ENCODE assay signal across 20 mouse cellular contexts in the genomic region with DNA sequence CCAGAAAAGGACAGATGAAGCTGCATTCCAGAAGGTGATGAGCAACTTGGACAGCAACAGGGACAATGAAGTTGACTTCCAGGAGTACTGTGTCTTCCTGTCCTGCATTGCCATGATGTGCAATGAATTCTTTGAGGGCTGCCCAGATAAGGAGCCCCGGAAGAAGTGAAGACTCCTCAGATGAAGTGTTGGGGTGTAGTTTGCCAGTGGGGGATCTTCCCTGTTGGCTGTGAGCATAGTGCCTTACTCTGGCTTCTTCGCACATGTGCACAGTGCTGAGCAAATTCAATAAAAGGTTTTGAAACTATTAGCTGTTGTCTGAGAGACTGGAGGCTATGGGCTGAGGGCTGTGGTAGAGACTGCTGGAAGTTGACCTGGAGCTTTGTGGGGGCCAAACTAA. TPM values are rescaled to one million over a fixed set of nuclear protein-coding genes. Genes with fewer than 3 reads are reported as not detected.
DNase-seq lines count a peak whose midpoint lies in the region; ATAC-seq lines count a peak whose summit lies in the region.
"Had no signal": no experiment of that assay in that cellular context is flagged by ENCODE, and none has a peak within 500 bp of the region (broad histone marks: within the 10 kb centered on the region; RNA-seq: fewer than 3 reads in every experiment).

No protein-coding gene starts in this region.

- WGBS in kidney, embryonic 16.5 days: 79% methylated on average over 2 of the region's 2 CpGs
- WGBS in embryonic facial prominence, embryonic 10.5 days: 76% methylated on average over 2 of the region's 2 CpGs
- WGBS in embryonic facial prominence, embryonic 15.5 days: 48% methylated on average over 2 of the region's 2 CpGs
- 45% methylated on average over 2 of the region's 2 CpGs for WGBS in limb, embryonic 15.5 days
- 74% methylated on average over 2 of the region's 2 CpGs for WGBS in liver, embryonic 11.5 days
- WGBS in heart, embryonic 11.5 days (ENCODE audit: insufficient replicate concordance): 84% methylated on average over 2 of the region's 2 CpGs

- DNase-seq in kidney, postnatal 4 days: no peak
- no peak for DNase-seq in embryonic facial prominence, embryonic 10.5 days (ENCODE audit: low spot score)
- no peak for DNase-seq in left cerebral cortex, adult 11 months (ENCODE audit: low spot score)
- DNase-seq in liver, embryonic 11.5 days (ENCODE audit: low spot score): no peak
- DNase-seq: adrenal gland, adult 2 months; cerebellum, adult 11 months; forebrain, postnatal 0 days; kidney, postnatal 36 days; right cerebral cortex, postnatal 14 days; thymus, adult 2 months had no signal

- no peaks in the 10 kb centered on the region for H3K27me3 ChIP-seq in kidney, embryonic 16.5 days (ENCODE audit: insufficient read depth, low read length)
- no peaks in the 10 kb centered on the region for H3K27me3 ChIP-seq in embryonic facial prominence, embryonic 10.5 days (replicated peaks; ENCODE audit: low read depth, poor library complexity, severe bottlenecking)
- H3K27me3 ChIP-seq in embryonic facial prominence, embryonic 15.5 days: no peaks in the 10 kb centered on the region
- no peaks in the 10 kb centered on the region for H3K27me3 ChIP-seq in limb, embryonic 15.5 days
- H3K27me3 ChIP-seq in liver, embryonic 11.5 days (replicated peaks; ENCODE audit: control insufficient read depth, insufficient read depth, low read length): no peaks in the 10 kb centered on the region
- H3K27me3 ChIP-seq in heart, embryonic 11.5 days (ENCODE audit: control insufficient read depth, insufficient read depth, low read length): 0 out of 2 replicates have a peak, but pooled peaks cover 3% of the 10 kb centered on the region
- H3K27me3 ChIP-seq: liver, embryonic 12.5 days; midbrain, embryonic 13.5 days had no signal

- H3K27ac ChIP-seq in kidney, embryonic 16.5 days (ENCODE audit: low read length): peak overlapping the region; percentile 44; the same call in 1 of the 2 replicates
- peak overlapping the region; percentile 73 for H3K27ac ChIP-seq in embryonic facial prominence, embryonic 10.5 days (replicated peaks)
- peak overlapping the region; percentile 92 for H3K27ac ChIP-seq in embryonic facial prominence, embryonic 15.5 days (replicated peaks)
- H3K27ac ChIP-seq in limb, embryonic 15.5 days: peak overlapping the region; percentile 91
- no peak overlapping the region for H3K27ac ChIP-seq in liver, embryonic 11.5 days (ENCODE audit: low read depth, low read length)
- no peak overlapping the region for H3K27ac ChIP-seq in heart, embryonic 11.5 days (ENCODE audit: low read depth, low read length)
- H3K27ac ChIP-seq: heart, embryonic 10.5 days; hindbrain, postnatal 0 days; liver, embryonic 12.5 days; midbrain, embryonic 13.5 days had no signal

- peaks cover 18% of the 10 kb centered on the region for H3K4me1 ChIP-seq in kidney, embryonic 16.5 days (ENCODE audit: insufficient read depth, low read length)
- peaks cover 39% of the 10 kb centered on the region for H3K4me1 ChIP-seq in embryonic facial prominence, embryonic 10.5 days
- H3K4me1 ChIP-seq in embryonic facial prominence, embryonic 15.5 days: peaks cover 63% of the 10 kb centered on the region
- peaks cover 51% of the 10 kb centered on the region for H3K4me1 ChIP-seq in limb, embryonic 15.5 days
- H3K4me1 ChIP-seq in liver, embryonic 11.5 days (replicated peaks; ENCODE audit: control insufficient read depth, insufficient read depth, low read length): no peaks in the 10 kb centered on the region
- peaks cover 5% of the 10 kb centered on the region; the same call in 1 of the 2 replicates for H3K4me1 ChIP-seq in heart, embryonic 11.5 days (ENCODE audit: control insufficient read depth, insufficient read depth, low read length)
- H3K4me1 ChIP-seq: midbrain, embryonic 13.5 days had no signal

- H3K4me2 ChIP-seq in kidney, embryonic 16.5 days (replicated peaks; ENCODE audit: low read depth, low read length): no peak overlapping the region
- H3K4me2 ChIP-seq in embryonic facial prominence, embryonic 15.5 days (replicated peaks): no peak overlapping the region
- no peak overlapping the region for H3K4me2 ChIP-seq in limb, embryonic 15.5 days
- H3K4me2 ChIP-seq in liver, embryonic 11.5 days: no peak overlapping the region
- no peak overlapping the region for H3K4me2 ChIP-seq in heart, embryonic 11.5 days
- H3K4me2 ChIP-seq: liver, embryonic 12.5 days; midbrain, embryonic 13.5 days had no signal

- H3K9me3 ChIP-seq in kidney, embryonic 16.5 days (ENCODE audit: low read length): no peaks in the 10 kb centered on the region
- H3K9me3 ChIP-seq in embryonic facial prominence, embryonic 10.5 days: no peaks in the 10 kb centered on the region
- H3K9me3 ChIP-seq in embryonic facial prominence, embryonic 15.5 days (replicated peaks): no peaks in the 10 kb centered on the region
- no peaks in the 10 kb centered on the region for H3K9me3 ChIP-seq in limb, embryonic 15.5 days
- H3K9me3 ChIP-seq in liver, embryonic 11.5 days (ENCODE audit: control insufficient read depth, low read length): no peaks in the 10 kb centered on the region
- H3K9me3 ChIP-seq in heart, embryonic 11.5 days (replicated peaks; ENCODE audit: control insufficient read depth, low read length): no peaks in the 10 kb centered on the region
- H3K9me3 ChIP-seq: heart, embryonic 10.5 days; liver, embryonic 12.5 days; midbrain, embryonic 13.5 days had no signal

- no peak overlapping the region for H3K4me3 ChIP-seq in kidney, embryonic 16.5 days (ENCODE audit: low read length)
- no peak overlapping the region for H3K4me3 ChIP-seq in embryonic facial prominence, embryonic 10.5 days
- no peak overlapping the region for H3K4me3 ChIP-seq in embryonic facial prominence, embryonic 15.5 days (replicated peaks)
- no peak overlapping the region for H3K4me3 ChIP-seq in limb, embryonic 15.5 days
- no peak overlapping the region for H3K4me3 ChIP-seq in liver, embryonic 11.5 days (ENCODE audit: low read depth, low read length)
- no peak overlapping the region for H3K4me3 ChIP-seq in heart, embryonic 11.5 days (ENCODE audit: low read depth, low read length)
- H3K4me3 ChIP-seq: erythroblast, embryonic 14.5 days; heart, embryonic 10.5 days; liver, embryonic 12.5 days; midbrain, embryonic 13.5 days had no signal

- no peaks in the 10 kb centered on the region for H3K36me3 ChIP-seq in kidney, embryonic 16.5 days (ENCODE audit: insufficient read depth, low read length)
- no peaks in the 10 kb centered on the region for H3K36me3 ChIP-seq in embryonic facial prominence, embryonic 10.5 days (replicated peaks)
- H3K36me3 ChIP-seq in embryonic facial prominence, embryonic 15.5 days: no peaks in the 10 kb centered on the region
- H3K36me3 ChIP-seq in limb, embryonic 15.5 days: no peaks in the 10 kb centered on the region
- no peaks in the 10 kb centered on the region for H3K36me3 ChIP-seq in liver, embryonic 11.5 days (ENCODE audit: control insufficient read depth, insufficient read depth, low read length)
- H3K36me3 ChIP-seq in heart, embryonic 11.5 days (ENCODE audit: control insufficient read depth, insufficient read depth, low read length): no peaks in the 10 kb centered on the region
- H3K36me3 ChIP-seq: heart, embryonic 10.5 days; liver, embryonic 12.5 days; midbrain, embryonic 13.5 days had no signal

- ATAC-seq in kidney, embryonic 16.5 days (ENCODE audit: low FRiP score, low TSS enrichment): no peak
- peak; percentile 9; the same call in 1 of the 2 replicates for ATAC-seq in embryonic facial prominence, embryonic 15.5 days (ENCODE audit: insufficient number of reproducible peaks, low FRiP score, low TSS enrichment, low read depth)
- ATAC-seq in limb, embryonic 15.5 days (ENCODE audit: insufficient number of reproducible peaks, low FRiP score, low TSS enrichment, low read depth): no peak
- no peak for ATAC-seq in liver, embryonic 11.5 days (replicated peaks; ENCODE audit: low FRiP score)
- ATAC-seq in heart, embryonic 11.5 days (replicated peaks; ENCODE audit: insufficient number of reproducible peaks, low FRiP score, low TSS enrichment): no peak
- ATAC-seq: forebrain, postnatal 0 days; hindbrain, postnatal 0 days; liver, embryonic 12.5 days; midbrain, embryonic 13.5 days had no signal

- H3K9ac ChIP-seq in kidney, embryonic 16.5 days (replicated peaks; ENCODE audit: low read length): no peak overlapping the region
- H3K9ac ChIP-seq in embryonic facial prominence, embryonic 15.5 days: no peak overlapping the region
- H3K9ac ChIP-seq in limb, embryonic 15.5 days: no peak overlapping the region
- H3K9ac ChIP-seq in liver, embryonic 11.5 days (ENCODE audit: low read depth, low read length): no peak overlapping the region
- H3K9ac ChIP-seq in heart, embryonic 11.5 days (ENCODE audit: low read depth, low read length): no peak overlapping the region
- H3K9ac ChIP-seq: forebrain, postnatal 0 days; liver, embryonic 12.5 days; midbrain, embryonic 13.5 days had no signal

RNA-seq across cellular contexts. Expression of a gene that starts 2.2 kb away (rescaled TPM):
- 3.6 and 5.5 TPM in 2 replicates for polyA plus RNA-seq in kidney, embryonic 16.5 days (2015; fragmentation: Nextera tagmentation; extraction: Ambion mirVana)
- 1.1 TPM in 1 of 2 replicates, not detected in the other for polyA plus RNA-seq in embryonic facial prominence, embryonic 10.5 days (2016; fragmentation: Nextera tagmentation; extraction: Ambion mirVana)
- 24.9 and 31.5 TPM in 2 replicates for polyA plus RNA-seq in embryonic facial prominence, embryonic 15.5 days (2015; fragmentation: Nextera tagmentation; extraction: Ambion mirVana)
- 21.0 and 29.6 TPM in 2 replicates for polyA plus RNA-seq in limb, embryonic 15.5 days (2015; fragmentation: Nextera tagmentation; extraction: Ambion mirVana)
- polyA plus RNA-seq in liver, embryonic 11.5 days (2014; fragmentation: Nextera tagmentation; extraction: Ambion mirVana): 0.69 and 0.77 TPM in 2 replicates
- polyA plus RNA-seq in heart, embryonic 11.5 days (2014; fragmentation: Nextera tagmentation; extraction: Ambion mirVana): 3.4 and 3.5 TPM in 2 replicates
- polyA plus RNA-seq: erythroblast, embryonic 14.5 days had no signal

RNA-seq across cellular contexts. Expression of a gene that starts 2.6 kb away (rescaled TPM):
- polyA plus RNA-seq in kidney, embryonic 16.5 days (2015; fragmentation: Nextera tagmentation; extraction: Ambion mirVana): 0.45 and 0.99 TPM in 2 replicates
- not detected in 2 replicates for polyA plus RNA-seq in embryonic facial prominence, embryonic 10.5 days (2016; fragmentation: Nextera tagmentation; extraction: Ambion mirVana)
- polyA plus RNA-seq in embryonic facial prominence, embryonic 15.5 days (2015; fragmentation: Nextera tagmentation; extraction: Ambion mirVana): 2.8 and 3.1 TPM in 2 replicates
- not detected in 2 replicates for polyA plus RNA-seq in limb, embryonic 15.5 days (2015; fragmentation: Nextera tagmentation; extraction: Ambion mirVana)
- polyA plus RNA-seq in liver, embryonic 11.5 days (2014; fragmentation: Nextera tagmentation; extraction: Ambion mirVana): not detected in 2 replicates
- polyA plus RNA-seq in heart, embryonic 11.5 days (2014; fragmentation: Nextera tagmentation; extraction: Ambion mirVana): not detected in 2 replicates
- polyA plus RNA-seq: adrenal gland, adult 2 months; CD4-positive, CD25-positive, alpha-beta regulatory T cell, adult 4 months; erythroblast, embryonic 14.5 days; forebrain, postnatal 0 days; heart, embryonic 10.5 days; hindbrain, postnatal 0 days; liver, embryonic 12.5 days; midbrain, embryonic 13.5 days; thymus, adult 2 months had no signal

RNA-seq across cellular contexts. Expression of a gene that starts 4.0 kb away (rescaled TPM):
- polyA plus RNA-seq in kidney, embryonic 16.5 days (2015; fragmentation: Nextera tagmentation; extraction: Ambion mirVana): not detected in 2 replicates
- polyA plus RNA-seq in embryonic facial prominence, embryonic 10.5 days (2016; fragmentation: Nextera tagmentation; extraction: Ambion mirVana): not detected in 2 replicates
- polyA plus RNA-seq in embryonic facial prominence, embryonic 15.5 days (2015; fragmentation: Nextera tagmentation; extraction: Ambion mirVana): not detected in 2 replicates
- not detected in 2 replicates for polyA plus RNA-seq in limb, embryonic 15.5 days (2015; fragmentation: Nextera tagmentation; extraction: Ambion mirVana)
- not detected in 2 replicates for polyA plus RNA-seq in liver, embryonic 11.5 days (2014; fragmentation: Nextera tagmentation; extraction: Ambion mirVana)
- not detected in 2 replicates for polyA plus RNA-seq in heart, embryonic 11.5 days (2014; fragmentation: Nextera tagmentation; extraction: Ambion mirVana)
- polyA plus RNA-seq: adrenal gland, adult 2 months; CD4-positive, CD25-positive, alpha-beta regulatory T cell, adult 4 months; erythroblast, embryonic 14.5 days; forebrain, postnatal 0 days; heart, embryonic 10.5 days; hindbrain, postnatal 0 days; liver, embryonic 12.5 days; midbrain, embryonic 13.5 days; thymus, adult 2 months had no signal

RNA-seq across cellular contexts. Expression of a gene that starts 6.9 kb away (rescaled TPM):
- 173 and 181 TPM in 2 replicates for polyA plus RNA-seq in kidney, embryonic 16.5 days (2015; fragmentation: Nextera tagmentation; extraction: Ambion mirVana)
- 17.7 and 21.3 TPM in 2 replicates for polyA plus RNA-seq in embryonic facial prominence, embryonic 10.5 days (2016; fragmentation: Nextera tagmentation; extraction: Ambion mirVana)
- polyA plus RNA-seq in embryonic facial prominence, embryonic 15.5 days (2015; fragmentation: Nextera tagmentation; extraction: Ambion mirVana): 449 and 474 TPM in 2 replicates
- polyA plus RNA-seq in limb, embryonic 15.5 days (2015; fragmentation: Nextera tagmentation; extraction: Ambion mirVana): 481 and 553 TPM in 2 replicates
- polyA plus RNA-seq in liver, embryonic 11.5 days (2014; fragmentation: Nextera tagmentation; extraction: Ambion mirVana): 13.9 and 14.6 TPM in 2 replicates
- 43.6 and 44.5 TPM in 2 replicates for polyA plus RNA-seq in heart, embryonic 11.5 days (2014; fragmentation: Nextera tagmentation; extraction: Ambion mirVana)
- polyA plus RNA-seq: erythroblast, embryonic 14.5 days had no signal

RNA-seq across cellular contexts. Expression of a gene that starts 15.7 kb away (rescaled TPM):
- polyA plus RNA-seq in kidney, embryonic 16.5 days (2015; fragmentation: Nextera tagmentation; extraction: Ambion mirVana): not detected in 2 replicates
- polyA plus RNA-seq in embryonic facial prominence, embryonic 10.5 days (2016; fragmentation: Nextera tagmentation; extraction: Ambion mirVana): not detected in 2 replicates
- polyA plus RNA-seq in embryonic facial prominence, embryonic 15.5 days (2015; fragmentation: Nextera tagmentation; extraction: Ambion mirVana): not detected in 2 replicates
- not detected in 2 replicates for polyA plus RNA-seq in limb, embryonic 15.5 days (2015; fragmentation: Nextera tagmentation; extraction: Ambion mirVana)
- polyA plus RNA-seq in liver, embryonic 11.5 days (2014; fragmentation: Nextera tagmentation; extraction: Ambion mirVana): not detected in 2 replicates
- not detected in 2 replicates for polyA plus RNA-seq in heart, embryonic 11.5 days (2014; fragmentation: Nextera tagmentation; extraction: Ambion mirVana)
- polyA plus RNA-seq: adrenal gland, adult 2 months; CD4-positive, CD25-positive, alpha-beta regulatory T cell, adult 4 months; erythroblast, embryonic 14.5 days; forebrain, postnatal 0 days; heart, embryonic 10.5 days; hindbrain, postnatal 0 days; liver, embryonic 12.5 days; midbrain, embryonic 13.5 days; thymus, adult 2 months had no signal

Comparison
In these comparisons a context has a peak if more than half of its experiments do, and no peak if none do; other contexts are left out.
1. H3K27ac ChIP-seq: peak in kidney, embryonic 16.5 days (single experiment), embryonic facial prominence, embryonic 10.5 days (single experiment), embryonic facial prominence, embryonic 15.5 days (single experiment) and limb, embryonic 15.5 days (single experiment); none in liver, embryonic 11.5 days (single experiment) and heart, embryonic 11.5 days (single experiment).